Mouse (Mus musculus) CD4-positive helper T cell, adult 2 months (primary cell): ENCODE measurements at regions not wholly inside any gene's neighbourhood (a gene's known extent, or its start where the extent isn't known, plus 50 kb on each side); places are given as distances from the start of the nearest gene placed in this dataset.

ENCODE experiments used
- DNase-seq: peaks from one replicate; pipeline ENCODE4 v3.0.0-alpha.2; 2012; ENCODE audit warnings: low read depth, missing footprints, low spot score

DNA sequence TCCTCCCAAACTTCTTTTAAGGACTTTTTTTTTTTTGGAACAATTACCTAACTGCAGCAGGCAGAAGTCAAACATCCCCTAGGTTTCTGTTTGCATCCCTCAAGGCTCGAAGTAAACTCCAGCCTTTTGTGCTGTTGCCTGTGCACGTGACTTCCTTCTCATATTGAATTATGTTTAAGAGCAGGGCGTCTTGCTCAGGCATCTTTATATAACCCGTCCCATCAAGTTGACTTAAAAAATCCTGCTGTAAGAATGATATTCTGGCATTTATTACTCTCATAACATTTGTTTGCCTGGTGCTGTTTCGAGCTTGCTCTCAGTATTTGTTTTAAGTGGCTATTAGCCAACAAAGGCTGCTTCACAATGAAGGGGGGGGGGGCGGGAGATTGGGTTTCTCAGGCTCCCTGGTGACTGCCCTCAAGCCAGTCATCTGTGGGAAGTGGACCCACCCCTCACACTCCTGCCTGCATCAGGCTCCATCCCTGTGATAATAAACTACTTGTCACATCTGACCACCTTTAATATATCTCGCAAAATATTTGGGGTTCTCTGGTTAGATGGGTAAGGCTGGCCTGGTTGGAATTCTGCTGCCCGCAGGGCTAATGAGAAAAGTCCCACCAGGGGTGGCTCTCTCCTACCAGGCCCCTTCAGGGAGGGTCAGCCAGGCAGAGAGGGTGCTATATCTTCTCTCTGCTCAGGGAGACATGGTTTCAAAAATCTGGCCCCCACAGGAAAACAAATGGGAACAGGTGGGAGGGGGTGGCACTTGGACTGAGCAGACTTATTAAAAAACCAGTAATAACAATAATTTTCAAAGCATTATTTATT, 277.1 kb upstream of the Atp5g3 start:
- no peak for DNase-seq

GRCm38 (mm10) chr2:74178106-74178505, 267.0 kb upstream of the Atp5g3 start:
- DNase-seq: no peak

- no peak for DNase-seq
These were observed 257.8 kb upstream of the Atp5g3 start for GRCm38 (mm10) chr2:74168776-74169570.

- DNase-seq: no peak
These were observed 257.2 kb upstream of the Atp5g3 start for GRCm38 (mm10) chr2:74168307-74168706.

- no peak for DNase-seq
These were observed 242.9 kb upstream of the Atp5g3 start for GRCm38 (mm10) chr2:74154062-74154461.

DNA sequence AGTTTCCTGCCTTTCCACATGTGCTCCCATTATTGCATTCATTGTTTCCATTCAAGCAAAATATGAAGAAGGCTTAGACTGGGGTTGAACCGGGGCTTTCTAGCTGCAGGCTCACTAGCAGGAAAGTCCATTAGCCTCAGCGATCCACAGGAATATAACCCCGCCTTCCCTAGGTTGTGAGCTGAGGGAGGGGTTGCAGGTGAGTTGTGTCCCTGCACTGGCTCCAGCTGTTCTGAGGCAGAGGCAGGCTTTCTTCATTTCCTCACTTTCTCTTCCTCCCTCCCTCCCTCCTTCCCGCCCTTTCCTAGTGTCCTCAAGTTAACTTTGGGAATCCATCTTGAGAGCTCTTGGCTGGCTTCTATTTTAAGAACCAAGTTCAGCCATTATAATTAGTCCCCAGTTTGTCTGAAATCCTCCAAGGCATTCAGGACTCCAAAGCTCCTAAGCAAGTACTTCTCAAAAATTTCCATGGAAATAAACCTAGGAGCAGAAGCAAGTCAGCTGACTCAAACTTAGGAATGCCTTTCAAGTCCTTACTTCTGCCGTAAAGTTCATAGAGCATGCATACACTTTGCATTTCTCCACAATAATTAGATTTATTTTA, 242.2 kb upstream of the Atp5g3 start:
- DNase-seq: no peak

- DNase-seq: no peak
These were observed 241.6 kb upstream of the Atp5g3 start for GRCm38 (mm10) chr2:74152534-74153246.

DNA sequence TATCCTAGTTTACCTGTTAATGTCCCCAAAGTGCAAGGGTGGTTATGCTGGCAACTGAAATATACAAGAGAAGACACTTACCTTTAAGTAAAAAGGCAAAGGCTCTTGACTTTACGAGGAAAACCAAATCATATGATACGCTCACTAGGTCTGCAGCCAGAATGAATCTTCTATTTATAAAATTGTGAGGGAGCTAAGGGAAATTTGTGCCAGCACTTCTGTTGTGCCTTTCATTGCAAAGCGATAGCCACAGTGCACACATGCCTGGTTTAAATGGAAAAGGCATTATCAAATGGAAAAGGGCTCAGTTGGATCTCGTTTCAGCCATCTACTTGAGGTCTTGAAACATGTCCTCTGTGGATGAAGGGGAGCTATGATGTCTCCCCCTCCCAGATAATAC, 236.1 kb upstream of the Atp5g3 start:
- no peak for DNase-seq

- DNase-seq: no peak
These were observed 225.5 kb upstream of the Atp5g3 start for GRCm38 (mm10) chr2:74136624-74137003.

DNA sequence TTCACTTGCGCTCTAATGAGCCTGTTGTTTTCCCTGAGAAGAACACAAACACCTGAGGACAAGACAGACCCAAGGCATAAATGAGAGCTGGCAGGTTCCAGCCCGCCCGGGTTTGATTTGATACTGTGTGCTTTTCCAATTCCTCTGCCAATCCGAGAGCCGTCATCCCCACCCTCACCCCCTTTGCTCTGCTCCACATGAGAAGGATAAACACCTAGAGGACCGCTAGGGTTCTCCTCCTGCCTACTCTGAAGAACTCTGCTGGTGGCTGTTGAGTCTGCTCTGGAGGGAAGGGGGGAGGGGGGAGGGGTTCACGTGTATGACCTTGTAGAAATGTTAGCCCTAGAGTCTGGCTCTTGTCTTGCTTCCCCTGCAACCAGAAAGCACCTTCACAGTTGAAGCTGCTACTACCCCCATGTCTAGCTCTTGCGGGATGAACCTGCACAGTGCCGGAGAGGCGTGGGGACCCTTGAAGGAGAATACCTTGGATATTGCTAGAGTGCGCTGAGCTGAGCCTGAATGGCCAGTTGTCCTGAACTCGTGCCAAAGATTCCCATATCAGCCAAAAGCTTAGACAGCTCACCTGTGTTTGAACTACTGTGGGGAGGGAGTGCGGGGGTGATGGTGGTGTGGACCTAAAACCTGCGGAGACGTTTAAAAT, 225.0 kb upstream of the Atp5g3 start:
- no peak for DNase-seq

GRCm38 (mm10) chr2:74130141-74130588, 219.0 kb upstream of the Atp5g3 start:
- DNase-seq: no peak

- no peak for DNase-seq
These were observed 217.8 kb upstream of the Atp5g3 start for GRCm38 (mm10) chr2:74128782-74129538.

DNA sequence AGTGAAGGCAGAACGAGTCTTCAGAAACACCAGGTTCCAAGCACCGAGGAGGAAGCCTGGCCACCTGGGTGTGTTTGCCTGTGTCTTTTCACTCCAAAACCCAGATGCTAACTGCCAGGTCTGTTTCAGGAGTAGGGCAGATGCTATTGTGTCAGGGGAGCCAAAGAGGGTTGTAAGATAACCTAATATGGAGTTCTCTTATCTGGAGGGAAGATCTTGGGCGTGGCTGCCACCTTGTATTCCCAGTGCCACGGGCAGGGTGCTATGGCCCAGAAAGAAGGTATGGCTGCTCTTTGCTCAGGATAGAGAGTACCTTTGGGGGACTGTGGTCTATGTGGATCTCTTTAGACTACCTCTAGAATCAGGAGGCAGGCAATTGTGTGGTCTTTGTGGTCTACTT, 216.0 kb upstream of the Atp5g3 start:
- no peak for DNase-seq

GRCm38 (mm10) chr2:74124252-74124651, 213.1 kb upstream of the Atp5g3 start:
- DNase-seq: no peak

- DNase-seq: no peak
These were observed 212.4 kb upstream of the Atp5g3 start for GRCm38 (mm10) chr2:74123360-74124074.

GRCm38 (mm10) chr2:74122937-74123336, 211.8 kb upstream of the Atp5g3 start:
- DNase-seq: no peak

DNA sequence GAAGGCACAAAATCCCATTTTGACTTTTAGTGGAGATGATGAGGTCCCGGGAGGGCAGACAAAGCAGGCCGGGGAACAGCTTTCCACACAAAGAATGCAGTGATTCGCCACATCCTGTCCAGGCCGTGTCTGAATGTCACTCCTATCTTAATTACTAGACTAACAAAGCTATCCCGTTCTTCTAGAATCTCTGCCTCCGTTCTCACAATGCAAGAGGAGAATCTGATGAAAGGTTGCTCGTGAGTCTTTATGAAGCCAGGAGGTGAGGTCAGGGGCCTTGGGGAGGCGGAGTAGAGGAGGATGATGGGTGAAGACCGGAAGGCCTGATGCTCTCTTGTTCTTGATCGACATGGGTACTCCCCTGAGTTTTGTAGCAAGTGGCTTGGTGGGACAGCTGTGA, 208.9 kb upstream of the Atp5g3 start:
- no peak for DNase-seq

DNA sequence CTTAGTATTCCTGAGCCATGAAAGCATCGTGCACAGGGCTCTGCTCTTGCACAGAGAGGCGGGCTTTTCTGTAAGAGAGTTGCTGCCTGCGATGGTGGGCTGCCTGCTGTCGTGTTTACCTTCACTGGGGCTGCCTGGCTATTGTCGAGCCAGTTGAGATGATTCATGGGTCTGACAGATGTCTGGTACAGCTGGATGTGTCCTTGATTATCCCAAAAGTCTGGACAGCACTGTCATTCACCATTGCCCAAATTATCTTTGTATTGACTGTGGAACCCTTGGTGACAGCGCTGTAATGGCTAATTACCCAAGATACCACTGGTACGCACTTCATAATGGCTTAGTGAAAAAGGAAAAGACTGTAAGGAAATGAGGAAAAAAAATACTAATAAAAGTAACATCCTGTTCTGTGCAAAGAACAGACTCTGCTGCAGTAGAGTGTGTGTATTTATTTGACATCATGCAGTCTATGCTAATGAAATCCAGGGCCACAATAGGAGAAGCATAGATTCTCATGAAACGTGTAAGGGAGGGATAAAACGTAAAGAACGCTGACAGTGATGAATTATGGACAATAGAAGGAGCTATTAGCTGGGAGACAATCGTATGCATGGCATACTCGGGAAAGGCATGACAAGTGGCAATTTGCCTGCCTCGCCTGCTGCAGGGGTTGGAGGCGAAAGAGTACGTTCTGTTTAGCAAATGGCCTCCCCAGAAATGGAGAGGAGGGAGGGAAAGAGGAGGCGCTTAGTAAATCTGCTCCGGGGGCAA, 208.2 kb upstream of the Atp5g3 start:
- DNase-seq: no peak

DNA sequence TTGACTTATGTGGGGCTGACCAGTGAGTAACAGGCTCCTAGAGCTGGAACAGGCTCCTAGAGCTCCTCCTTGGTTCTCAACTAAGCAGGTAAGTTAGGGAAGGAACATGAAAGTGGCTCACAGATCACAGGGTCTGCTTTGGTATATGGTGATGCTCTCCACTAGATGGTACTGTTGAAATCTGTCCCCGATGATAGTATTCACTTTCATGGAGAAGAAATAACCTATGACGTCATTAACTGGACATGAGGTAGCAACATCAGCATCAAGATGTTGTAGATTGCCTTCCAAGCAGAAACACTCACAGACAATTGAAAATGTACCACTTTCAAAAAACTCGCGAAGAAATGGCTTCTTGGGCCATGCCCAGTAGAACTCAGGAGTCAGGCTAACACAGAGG, 195.3 kb upstream of the Atp5g3 start:
- no peak for DNase-seq
